Mouse (Mus musculus) spleen, adult 2 months (tissue): ENCODE measurements around the gene Mrto4. TPM values are rescaled to one million over a fixed set of nuclear protein-coding genes. Genes with fewer than 3 reads are reported as not detected.

ENCODE experiments used
- DNase-seq, 2 experiments: peaks; one replicate each; pipeline versions ENCODE4 v3.0.0 to v3.0.0-alpha.2; 2012 to 2021; ENCODE audit warnings: low spot score in 2 of 2, low read depth in 1 of 2
- H3K27ac ChIP-seq: fragments of 200-500 bp; 2 replicates; pipeline ENCODE4 v1.5.1; 2012; ENCODE audit warnings: low read length, inconsistent platforms; ENCODE audit not compliant: insufficient read depth
- H3K27me3 ChIP-seq: fragments of 200-500 bp; 2 replicates; pipeline ENCODE4 v1.6.1; 2012; ENCODE audit warnings: mild to moderate bottlenecking, moderate library complexity, low read length, inconsistent platforms; ENCODE audit not compliant: control insufficient read depth, insufficient read depth
- H3K36me3 ChIP-seq: fragments of 200-500 bp; 2 replicates; pipeline ENCODE4 v1.6.1; 2012; ENCODE audit warnings: mild to moderate bottlenecking, low read length, inconsistent platforms; ENCODE audit not compliant: control insufficient read depth, insufficient read depth
- H3K4me1 ChIP-seq: fragments of 200-500 bp; 2 replicates; pipeline ENCODE4 v1.6.1; 2011; ENCODE audit warnings: inconsistent platforms; ENCODE audit not compliant: control insufficient read depth, insufficient read depth, insufficient read length
- H3K4me3 ChIP-seq: fragments of 200-500 bp; 2 replicates; pipeline ENCODE4 v1.5.1; 2011; ENCODE audit warnings: mild to moderate bottlenecking, inconsistent platforms; ENCODE audit not compliant: insufficient read depth, insufficient read length; ENCODE audit errors: extremely low read depth
- CTCF ChIP-seq: fragments of 200-500 bp; IDR thresholded peaks from 2 replicates; pipeline ENCODE4 v1.5.1; 2011; ENCODE audit warnings: mild to moderate bottlenecking, inconsistent platforms; ENCODE audit not compliant: insufficient read depth, insufficient read length, insufficient replicate concordance; ENCODE audit errors: extremely low read depth
- POLR2A ChIP-seq: fragments of 200-500 bp; IDR thresholded peaks from 2 replicates; pipeline ENCODE4 v1.6.1; 2011; ENCODE audit warnings: low read depth, low read length, inconsistent platforms
- WGBS: fragments of 180-500 bp; shearing (Covaris S2); methylation state at CpG from one replicate; pipeline ENCODE4 v1.1.7; 2018; 5-methylcytosine and 5-hydroxymethylcytosine counted together
- polyA plus RNA-seq: library from polyadenylated mRNA; depleted of rRNA; stranded (reverse); fragments of >200 nt; gene quantifications from 2 replicates; pipeline ENCODE4 v1.2.3, GENCODE M21; 2012

Gene Mrto4
- polyA plus RNA-seq, 1 experiment: 15.2 TPM

GRCm38 (mm10) chr4:139367336-139367735 is 15.0 kb upstream of the Mrto4 start:
- peaks cover 55% of the 10 kb centered on the region for H3K36me3 ChIP-seq
- H3K27me3 ChIP-seq: no peaks in the 10 kb centered on the region
- DNase-seq: no peak
- H3K4me3 ChIP-seq: no peak overlapping the region
- H3K27ac ChIP-seq: no peak overlapping the region
- no peaks in the 10 kb centered on the region for H3K4me1 ChIP-seq
- WGBS: 96% methylated on average over 3 of the region's 3 CpGs
- no peak for TF ChIP-seq POLR2A
- no peak for TF ChIP-seq CTCF

DNA sequence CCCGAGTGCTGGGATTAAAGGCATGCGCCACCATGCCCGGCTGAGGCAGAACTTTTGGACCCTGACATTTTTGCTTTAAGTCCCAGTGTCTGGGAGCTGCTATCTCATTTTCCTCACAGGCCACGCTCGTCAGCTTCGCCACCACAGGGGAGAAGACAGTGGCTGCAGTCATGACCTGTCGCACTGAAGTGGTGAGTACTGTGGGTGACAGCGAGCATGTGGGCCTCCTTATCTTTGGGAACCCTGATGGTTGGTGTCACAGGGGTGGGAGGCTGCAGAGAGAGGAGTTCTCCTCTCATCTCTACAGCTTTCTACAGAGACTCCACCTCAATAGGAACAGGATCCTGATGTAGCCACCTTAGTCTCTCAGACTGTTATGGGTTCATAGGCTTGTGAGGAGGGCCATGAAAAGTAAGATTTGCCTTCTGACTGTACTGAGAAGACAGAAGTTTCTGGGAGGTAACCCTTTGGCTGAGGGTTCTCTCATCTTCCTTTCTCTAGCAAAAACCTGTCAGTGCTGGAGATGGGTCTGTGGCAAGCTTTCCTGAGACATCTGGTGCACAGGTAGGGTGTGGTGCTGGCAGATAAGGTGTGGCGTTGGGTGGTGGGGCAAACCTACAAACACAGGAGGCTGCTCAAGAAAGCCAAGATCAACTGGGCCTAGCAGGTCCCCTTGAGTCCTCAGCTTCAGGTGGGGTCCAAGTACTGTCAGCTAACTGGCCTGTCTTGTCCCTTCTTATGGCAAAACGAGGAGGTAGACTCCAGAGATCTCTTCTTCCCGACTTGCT is 8.6 kb upstream of the Mrto4 start:
- DNase-seq: no peak
- H3K4me1 ChIP-seq: no peaks in the 10 kb centered on the region
- no peaks in the 10 kb centered on the region for H3K27me3 ChIP-seq
- 86% methylated on average over 11 of the region's 11 CpGs for WGBS
- peaks cover 56% of the 10 kb centered on the region for H3K36me3 ChIP-seq
- no peak overlapping the region for H3K4me3 ChIP-seq
- no peak overlapping the region for H3K27ac ChIP-seq
- TF ChIP-seq CTCF (no peak), POLR2A (no peak)

- Histone ChIP-seq H3K27ac (no peak overlapping the region), H3K4me3 (no peak overlapping the region), H3K36me3 (peaks cover 39% of the 10 kb centered on the region), H3K27me3 (no peaks in the 10 kb centered on the region), H3K4me1 (peaks cover 4% of the 10 kb centered on the region; the same call in 1 of the 2 replicates)
- TF ChIP-seq CTCF: no peak
- WGBS: 96% methylated on average over 3 of the region's 3 CpGs
- DNase-seq: no peak
Measured at GRCm38 (mm10) chr4:139357211-139357610, 4.8 kb upstream of the Mrto4 start.

- no peak for TF ChIP-seq CTCF
- no peak for TF ChIP-seq POLR2A
- Histone ChIP-seq H3K4me1 (peaks cover 12% of the 10 kb centered on the region; the same call in 1 of the 2 replicates), H3K27me3 (no peaks in the 10 kb centered on the region), H3K4me3 (peak overlapping the region; percentile 98), H3K27ac (peak overlapping the region; percentile 99; the same call in 1 of the 2 replicates), H3K36me3 (peaks cover 19% of the 10 kb centered on the region)
- no peak for DNase-seq
- WGBS: 1% methylated on average over 7 of the region's 7 CpGs
Measured at GRCm38 (mm10) chr4:139352832-139353231, 456 bp upstream of the Mrto4 start.

- TF ChIP-seq CTCF: no peak
- TF ChIP-seq POLR2A: no peak
- WGBS: 92% methylated on average over 23 of the region's 23 CpGs
Measured at GRCm38 (mm10) chr4:139345416-139346019, 6.9 kb downstream of the Mrto4 start.

DNA sequence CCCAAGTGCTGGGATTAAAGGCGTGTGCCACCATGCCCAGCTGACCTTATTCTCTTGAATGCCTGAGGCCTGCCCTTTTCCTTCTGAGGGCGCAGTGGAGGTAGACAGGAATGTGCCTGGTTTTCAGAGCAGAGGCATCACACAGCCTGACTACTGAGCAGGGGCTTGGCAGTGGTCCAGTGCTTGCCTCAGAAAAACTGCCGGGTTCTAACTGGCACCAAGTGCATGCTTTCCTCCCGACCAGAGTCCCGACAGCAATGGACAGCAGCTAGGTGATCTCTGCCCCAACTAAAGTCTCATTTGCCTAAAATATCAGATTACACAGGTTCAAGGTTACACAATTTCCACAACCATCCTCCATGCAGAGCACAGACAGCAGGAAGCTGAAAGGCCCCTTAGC is 8.7 kb downstream of the Mrto4 start:
- DNase-seq: no peak
- H3K27ac ChIP-seq: no peak overlapping the region
- TF ChIP-seq CTCF (no peak), POLR2A (no peak)
- H3K36me3 ChIP-seq: peaks cover 13% of the 10 kb centered on the region
- WGBS: 63% methylated on average over 5 of the region's 5 CpGs
- H3K4me1 ChIP-seq: no peaks in the 10 kb centered on the region
- H3K4me3 ChIP-seq: no peak overlapping the region
- no peaks in the 10 kb centered on the region for H3K27me3 ChIP-seq

More at GRCm38 (mm10) chr4:139345416-139346019, 6.9 kb downstream of the Mrto4 start:
- Histone ChIP-seq H3K27me3 (no peaks in the 10 kb centered on the region), H3K27ac (no peak overlapping the region), H3K4me1 (no peaks in the 10 kb centered on the region), H3K36me3 (peaks cover 18% of the 10 kb centered on the region), H3K4me3 (no peak overlapping the region)
- no peak for DNase-seq

GRCm38 (mm10) chr4:139341556-139342233 is 10.7 kb downstream of the Mrto4 start:
- H3K4me3 ChIP-seq: no peak overlapping the region
- no peak for DNase-seq
- 84% methylated on average over 7 of the region's 7 CpGs for WGBS
- H3K4me1 ChIP-seq: no peaks in the 10 kb centered on the region
- no peak overlapping the region for H3K27ac ChIP-seq
- TF ChIP-seq CTCF: no peak
- H3K36me3 ChIP-seq: peaks cover 2% of the 10 kb centered on the region; the same call in 1 of the 2 replicates
- H3K27me3 ChIP-seq: no peaks in the 10 kb centered on the region
